Mouse (Mus musculus): ENCODE results near the gene Efcab6.

GRCm38 (mm10) chr15:83955948-83956707 is 109.1 kb downstream of the Efcab6 start:
- TF ChIP-seq POLR2A (IDR thresholded peaks at IDR 0.05; ENCODE audit: borderline replicate concordance, extremely low read depth, low read depth, low read length) (no peak), CTCF (IDR thresholded peaks at IDR 0.05; ENCODE audit: insufficient read depth, low read length) (no peak)
